Mouse (Mus musculus) CH12.LX (cell line): ENCODE measurements around the gene Zbtb38. TPM values are rescaled to one million over a fixed set of nuclear protein-coding genes. Genes with fewer than 3 reads are reported as not detected.
A peak's percentile ranks its signal among the peaks of the same experiment; 100 is the strongest.

Experiments
- DNase-seq: peaks from one replicate; pipeline ENCODE4 v3.0.0-alpha.2; 2013; ENCODE audit errors: extremely low read depth
- H3K27ac ChIP-seq: 2 replicates; pipeline ENCODE4 v1.5.1; 2012; ENCODE audit warnings: low read depth, mild to moderate bottlenecking, control low read depth, moderate library complexity; ENCODE audit not compliant: insufficient read depth
- H3K27me3 ChIP-seq: replicated peaks from 2 replicates; pipeline ENCODE3; 2012; ENCODE audit warnings: inconsistent platforms
- H3K36me3 ChIP-seq, 2 experiments: replicated peaks in 1 of 2; 2 replicates each; pipeline versions ENCODE3 to v1.6.1; 2012; ENCODE audit warnings: inconsistent platforms in 1 of 2, low read length in 1 of 2, mild to moderate bottlenecking in 1 of 2, mixed read lengths in 1 of 2, moderate library complexity in 1 of 2; ENCODE audit not compliant: control insufficient read depth in 1 of 2, insufficient read depth in 1 of 2
- H3K4me1 ChIP-seq, 2 experiments: 2 replicates each; pipeline ENCODE4 v1.6.1; 2012; ENCODE audit warnings: inconsistent platforms in 1 of 2, moderate library complexity in 1 of 2; ENCODE audit not compliant: insufficient read depth in 2 of 2, control insufficient read depth in 1 of 2
- H3K4me2 ChIP-seq: 2 replicates; pipeline ENCODE4 v1.6.1; 2012; ENCODE audit warnings: low read depth, mild to moderate bottlenecking, control low read depth; ENCODE audit not compliant: poor library complexity, insufficient read depth, severe bottlenecking
- H3K4me3 ChIP-seq, 3 experiments: fragments of 150-350 bp in 1 of 3; sonication (generic) in 1 of 3; replicated peaks in 1 of 3; 2 replicates each; pipeline versions ENCODE3 to v1.5.1; 2011 to 2012; ENCODE audit warnings: low read depth in 2 of 3, low read length in 2 of 3, mild to moderate bottlenecking in 2 of 3, moderate library complexity in 2 of 3, control low read depth in 1 of 3, improper control_type of control experiment in 1 of 3, inconsistent platforms in 1 of 3, mixed read lengths in 1 of 3; ENCODE audit not compliant: poor library complexity in 1 of 3
- H3K79me2 ChIP-seq: replicated peaks from 2 replicates; pipeline ENCODE4 v1.6.1; 2012; ENCODE audit warnings: mild to moderate bottlenecking, moderate library complexity; ENCODE audit not compliant: control insufficient read depth, poor library complexity, insufficient read depth, severe bottlenecking; ENCODE audit errors: extremely low read depth
- H3K9ac ChIP-seq: 2 replicates; pipeline ENCODE4 v1.6.1; 2012; ENCODE audit warnings: low read depth, mild to moderate bottlenecking, control low read depth, moderate library complexity; ENCODE audit not compliant: insufficient read depth
- H3K9me3 ChIP-seq: replicated peaks from 2 replicates; pipeline ENCODE3; 2012; ENCODE audit warnings: low read length, inconsistent platforms, mixed read lengths
- BHLHE40 ChIP-seq: IDR thresholded peaks from 2 replicates; pipeline ENCODE4 v1.6.1; 2011; ENCODE audit warnings: mild to moderate bottlenecking, low read depth, low read length, improper control_type of control experiment
- CHD2 ChIP-seq: IDR thresholded peaks from 2 replicates; pipeline ENCODE4 v1.6.1; 2011; ENCODE audit warnings: low read length, improper control_type of control experiment
- CTCF ChIP-seq, 2 experiments: IDR thresholded peaks in 1 of 2; conservative IDR thresholded peaks in 1 of 2; 2 replicates each; pipeline ENCODE4 v1.5.1; 2011 to 2012; ENCODE audit warnings: low read depth in 2 of 2, low read length in 2 of 2, improper control_type of control experiment in 1 of 2, inconsistent platforms in 1 of 2, mild to moderate bottlenecking in 1 of 2, moderate library complexity in 1 of 2
- E2F4 ChIP-seq: IDR thresholded peaks from 2 replicates; pipeline ENCODE4 v1.6.1; 2011; ENCODE audit warnings: low read depth, low read length, improper control_type of control experiment; ENCODE audit not compliant: insufficient replicate concordance
- EP300 ChIP-seq: IDR thresholded peaks from 2 replicates; pipeline ENCODE4 v1.6.1; 2011; ENCODE audit warnings: low read length, improper control_type of control experiment
- ETS1 ChIP-seq: conservative IDR thresholded peaks from 2 replicates; pipeline ENCODE4 v1.6.1; 2012; ENCODE audit warnings: low read depth, mild to moderate bottlenecking, inconsistent platforms, low read length, improper control_type of control experiment, moderate library complexity
- GABPA ChIP-seq: IDR thresholded peaks from 2 replicates; pipeline ENCODE4 v1.6.1; 2012; ENCODE audit warnings: low read depth, low read length, improper control_type of control experiment, inconsistent platforms; ENCODE audit not compliant: insufficient replicate concordance
- HCFC1 ChIP-seq: IDR thresholded peaks from 2 replicates; pipeline ENCODE4 v1.6.1; 2012; ENCODE audit warnings: low read depth, mild to moderate bottlenecking, inconsistent platforms, low read length, improper control_type of control experiment
- IRF4 ChIP-seq: IDR thresholded peaks from 2 replicates; pipeline ENCODE4 v1.6.1; 2014; ENCODE audit warnings: low read depth, mild to moderate bottlenecking, inconsistent platforms, low read length, improper control_type of control experiment
- JUND ChIP-seq: conservative IDR thresholded peaks from 2 replicates; pipeline ENCODE4 v1.6.1; 2011; ENCODE audit warnings: low read depth, low read length, improper control_type of control experiment
- MAFK ChIP-seq: IDR thresholded peaks from 2 replicates; pipeline ENCODE4 v1.6.1; 2011; ENCODE audit warnings: low read length, improper control_type of control experiment; ENCODE audit not compliant: insufficient replicate concordance
- MAX ChIP-seq: IDR thresholded peaks from 2 replicates; pipeline ENCODE4 v1.6.1; 2011; ENCODE audit warnings: low read length, improper control_type of control experiment
- MAZ ChIP-seq: IDR thresholded peaks from 2 replicates; pipeline ENCODE4 v1.6.1; 2012; ENCODE audit warnings: low read depth, mild to moderate bottlenecking, inconsistent platforms, low read length, improper control_type of control experiment, moderate library complexity
- MYC ChIP-seq: IDR thresholded peaks from 2 replicates; pipeline ENCODE4 v1.6.1; 2011; ENCODE audit warnings: low read depth, mild to moderate bottlenecking, improper control_type of control experiment, low read length
- POLR2A ChIP-seq: IDR thresholded peaks from 2 replicates; pipeline ENCODE4 v1.6.1; 2011; ENCODE audit warnings: low read depth, mild to moderate bottlenecking, improper control_type of control experiment, low read length
- RAD21 ChIP-seq: IDR thresholded peaks from 2 replicates; pipeline ENCODE4 v1.6.1; 2011; ENCODE audit warnings: low read depth, mild to moderate bottlenecking, low read length, improper control_type of control experiment, moderate library complexity
- RCOR1 ChIP-seq: conservative IDR thresholded peaks from 2 replicates; pipeline ENCODE4 v1.6.1; 2012; ENCODE audit warnings: low read depth, mild to moderate bottlenecking, inconsistent platforms, low read length, improper control_type of control experiment
- SIN3A ChIP-seq: IDR thresholded peaks from 2 replicates; pipeline ENCODE4 v1.6.1; 2012; ENCODE audit warnings: low read length, improper control_type of control experiment, inconsistent platforms
- SMC3 ChIP-seq: IDR thresholded peaks from 2 replicates; pipeline ENCODE4 v1.6.1; 2011; ENCODE audit warnings: low read depth, low read length, improper control_type of control experiment
- TBP ChIP-seq: conservative IDR thresholded peaks from 2 replicates; pipeline ENCODE4 v1.6.1; 2011; ENCODE audit warnings: low read depth, low read length, improper control_type of control experiment
- UBTF ChIP-seq: IDR thresholded peaks from 2 replicates; pipeline ENCODE4 v1.6.1; 2012; ENCODE audit warnings: low read depth, mild to moderate bottlenecking, inconsistent platforms, low read length, improper control_type of control experiment, moderate library complexity
- ZC3H11A ChIP-seq: IDR thresholded peaks from 2 replicates; pipeline ENCODE4 v1.6.1; 2012; ENCODE audit warnings: low read depth, mild to moderate bottlenecking, inconsistent platforms, low read length, improper control_type of control experiment
- ZKSCAN1 ChIP-seq: IDR thresholded peaks from 2 replicates; pipeline ENCODE4 v1.6.1; 2012; ENCODE audit warnings: low read depth, inconsistent platforms, low read length, improper control_type of control experiment, borderline replicate concordance
- ZMIZ1 ChIP-seq: IDR thresholded peaks from 2 replicates; pipeline ENCODE4 v1.6.1; 2012; ENCODE audit warnings: low read depth, mild to moderate bottlenecking, inconsistent platforms, low read length, improper control_type of control experiment
- dilution Hi-C: fragments of 300-500 bp; cut with MboI; formaldehyde crosslinking; loops from 2 replicates; pipeline ENCODE4 v1.14.3; 2020; ENCODE audit warnings: low sequenced_read_pairs; ENCODE audit not compliant: extremely low pct_unique_long_range_greater_than_20kb, extremely low pct_ligation_motif_present
- in situ Hi-C: fragments of 300-500 bp; cut with MboI; formaldehyde crosslinking; loops from 3 replicates; pipeline ENCODE4 v1.14.3; 2019; ENCODE audit warnings: low sequenced_read_pairs, low pct_ligation_motif_present, low pct_unique_long_range_greater_than_20kb, mixed read lengths
- polyA plus RNA-seq: library from polyadenylated mRNA; unstranded; fragments of >175 nt; gene quantifications from 2 replicates; pipeline ENCODE4 v1.2.1, GENCODE M21; 2012; ENCODE audit warnings: low read depth; ENCODE audit not compliant: insufficient read length
- total RNA-seq, 2 experiments: library from RNA; depleted of rRNA; stranded (reverse); fragments of 300-350 nt in 1 of 2; fragments of >200 nt in 1 of 2; gene quantifications; 2 replicates each; pipeline ENCODE4 v1.2.3; 2012 to 2014

Zbtb38 gene
- total and polyA plus RNA-seq, 3 experiments, result 51.7 to 102 (median 68.8) TPM

GRCm38 (mm10) chr9:96637157-96637548 is 115.5 kb downstream of the Zbtb38 start:
- no peak for DNase-seq

GRCm38 (mm10) chr9:96636423-96637156 is 116.0 kb downstream of the Zbtb38 start:
- no peak overlapping the region for H3K9ac ChIP-seq
- DNase-seq, result no peak
- no peaks in the 10 kb centered on the region for H3K79me2 ChIP-seq
- no peak overlapping the region for H3K27ac ChIP-seq
- TF ChIP-seq JUND, result no peak
- no peak for TF ChIP-seq CTCF (conservative IDR thresholded peaks at IDR 0.05 in 1 of 2, IDR thresholded peaks at IDR 0.05 in 1 of 2; ENCODE audit: low read depth in 2 of 2, low read length in 2 of 2)
- no peak for TF ChIP-seq MYC
- TF ChIP-seq IRF4, result no peak
- TF ChIP-seq RAD21, result no peak
- peak; percentile 81 for TF ChIP-seq BHLHE40
- TF ChIP-seq UBTF, result no peak
- TF ChIP-seq HCFC1, result no peak
- no peak for TF ChIP-seq MAZ
- no peak for TF ChIP-seq MAX
- TF ChIP-seq EP300, result peak; percentile 36
- TF ChIP-seq E2F4, result no peak
- no peak for TF ChIP-seq POLR2A
- no peak for TF ChIP-seq ZC3H11A
- peaks cover 2 to 30% of the 10 kb centered on the region in 2 experiments; a peak in 2 of 4 replicates for H3K4me1 ChIP-seq
- in situ Hi-C loops, result no loop called here
- peaks cover 2% of the 10 kb centered on the region for H3K27me3 ChIP-seq
- no peaks in the 10 kb centered on the region for H3K9me3 ChIP-seq
- dilution Hi-C loops, result no loop called here
- no peak overlapping the region for H3K4me3 ChIP-seq
- H3K4me2 ChIP-seq, result peak overlapping the region; percentile 71
- H3K36me3 ChIP-seq, result no peaks in the 10 kb centered on the region

More at GRCm38 (mm10) chr9:96637157-96637548, 115.5 kb downstream of the Zbtb38 start:
- dilution Hi-C loops, result no loop called here
- Histone ChIP-seq H3K9me3 (no peaks in the 10 kb centered on the region), H3K4me3 (no peak overlapping the region), H3K27me3 (peaks cover 2% of the 10 kb centered on the region), H3K36me3 (no peaks in the 10 kb centered on the region), H3K4me2 (no peak overlapping the region), H3K9ac (no peak overlapping the region), H3K27ac (no peak overlapping the region), H3K79me2 (no peaks in the 10 kb centered on the region), H3K4me1 (peaks cover 2 to 24% of the 10 kb centered on the region in 2 experiments; a peak in 2 of 4 replicates)
- in situ Hi-C loops, result no loop called here
- no peak for TF ChIP-seq ZKSCAN1
- TF ChIP-seq MAFK, result no peak
- no peak for TF ChIP-seq CHD2
- no peak for TF ChIP-seq SMC3
- no peak for TF ChIP-seq GABPA
- TF ChIP-seq RCOR1, result no peak
- no peak for TF ChIP-seq ZMIZ1
- no peak for TF ChIP-seq JUND
- no peak for TF ChIP-seq IRF4
- no peak for TF ChIP-seq TBP
- no peak for TF ChIP-seq ETS1
- no peak for TF ChIP-seq ZC3H11A
- no peak for TF ChIP-seq RAD21
- TF ChIP-seq CTCF (conservative IDR thresholded peaks at IDR 0.05 in 1 of 2, IDR thresholded peaks at IDR 0.05 in 1 of 2; ENCODE audit: low read depth in 2 of 2, low read length in 2 of 2), result no peak
- no peak for TF ChIP-seq SIN3A
- TF ChIP-seq UBTF, result no peak
- TF ChIP-seq MAX, result no peak
